Mouse (Mus musculus) liver, adult 2 months (tissue): ENCODE results near the gene Ttc16.

Experiments used
- CTCF ChIP-seq: fragments of 200-500 bp; IDR thresholded peaks from 2 replicates; pipeline ENCODE4 v1.5.1; 2011; ENCODE audit warnings: low read depth, low read length, control low read depth
- POLR2A ChIP-seq: fragments of 200-500 bp; IDR thresholded peaks from 2 replicates; pipeline ENCODE4 v1.6.1; 2011; ENCODE audit warnings: low read length, control low read depth; ENCODE audit not compliant: insufficient read depth; ENCODE audit errors: extremely low read depth

GRCm38 (mm10) chr2:32709521-32710137 is 65.8 kb downstream of the Ttc16 start:
- no peak for TF ChIP-seq CTCF
- TF ChIP-seq POLR2A, result no peak
